Mouse (Mus musculus) layer of hippocampus, postnatal 10 days (tissue): ENCODE results near the gene Urgcp. TPM values are rescaled to one million over a fixed set of nuclear protein-coding genes. Genes with fewer than 3 reads are reported as not detected.
A peak's percentile ranks its signal among the peaks of the same experiment; 100 is the strongest.

Experiments
- DNase-seq, 2 experiments: peaks; one replicate each; pipeline ENCODE4 v3.0.0; 2021; ENCODE audit warnings: low spot score in 2 of 2
- long read RNA-seq: library from polyadenylated mRNA; stranded (forward); transcript quantifications from one replicate; pipeline ENCODE4 v2.0.0, GENCODE M21; 2023
- total RNA-seq, 2 experiments: library from RNA; stranded (reverse); gene quantifications; 2 replicates each; pipeline ENCODE4 v1.2.3; 2021

Gene Urgcp
- total RNA-seq, result 10 to 100 TPM; 46.1 to 46.3 TPM
- long read RNA-seq, full-length matches to known transcripts, result 31 of 45 reads
- long read RNA-seq, partial matches to known transcripts, result 0 of 45 reads
- long read RNA-seq, other reads (novel, unspliced or antisense), result 14 of 45 reads

- DNase-seq, result peak; percentile 92 to 93
Measured at GRCm38 (mm10) chr11:5761820-5762632, at the start of gene Urgcp. Gene Urgcp, minus strand, starts transcription at chr11:5762376.

DNA sequence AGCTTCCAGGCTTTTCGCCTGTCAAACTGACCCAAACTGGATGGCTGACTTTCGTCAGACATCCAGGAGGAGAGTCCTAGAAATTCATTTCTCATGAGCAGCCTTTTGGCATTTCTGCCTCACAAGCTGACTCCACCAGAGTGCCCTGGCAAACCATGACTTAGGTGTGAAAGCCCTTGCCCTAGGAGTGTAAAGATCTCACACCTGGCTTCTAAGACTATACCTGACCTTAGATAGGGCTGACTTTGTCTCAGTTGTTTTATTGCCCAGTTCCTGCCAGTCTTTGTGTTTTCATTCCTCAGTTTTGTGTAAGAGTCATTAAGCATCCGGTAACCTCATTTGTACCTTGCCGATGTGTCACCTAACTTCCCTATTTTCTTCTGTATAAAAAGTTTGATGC, 47.3 kb upstream of the Urgcp start:
- peak in 1 of 2 experiments; percentile 5 for DNase-seq

DNA sequence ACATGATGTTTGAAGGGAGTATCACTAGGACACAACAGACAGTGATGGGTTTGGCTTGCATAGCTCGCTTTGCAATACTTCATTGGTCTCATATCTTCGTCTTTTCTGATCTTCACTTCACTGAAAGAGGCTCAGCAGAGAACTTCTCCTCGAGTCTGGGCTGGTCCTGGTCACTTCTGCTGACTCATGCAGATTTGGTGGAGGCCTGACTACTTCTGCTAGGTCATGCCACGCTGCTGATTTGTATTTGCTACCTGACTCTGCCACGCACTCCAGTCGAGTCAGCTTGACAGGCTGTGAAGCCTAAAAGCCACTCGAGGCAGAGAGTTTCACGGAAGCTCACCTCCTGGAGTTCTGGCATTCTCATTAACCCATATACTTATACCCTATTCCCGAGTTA, 45.8 kb upstream of the Urgcp start:
- DNase-seq, result no peak

- DNase-seq, result no peak
Measured at GRCm38 (mm10) chr11:5805711-5806110, 43.5 kb upstream of the Urgcp start.

- no peak for DNase-seq
Measured at GRCm38 (mm10) chr11:5804174-5804573, 42.0 kb upstream of the Urgcp start.

DNA sequence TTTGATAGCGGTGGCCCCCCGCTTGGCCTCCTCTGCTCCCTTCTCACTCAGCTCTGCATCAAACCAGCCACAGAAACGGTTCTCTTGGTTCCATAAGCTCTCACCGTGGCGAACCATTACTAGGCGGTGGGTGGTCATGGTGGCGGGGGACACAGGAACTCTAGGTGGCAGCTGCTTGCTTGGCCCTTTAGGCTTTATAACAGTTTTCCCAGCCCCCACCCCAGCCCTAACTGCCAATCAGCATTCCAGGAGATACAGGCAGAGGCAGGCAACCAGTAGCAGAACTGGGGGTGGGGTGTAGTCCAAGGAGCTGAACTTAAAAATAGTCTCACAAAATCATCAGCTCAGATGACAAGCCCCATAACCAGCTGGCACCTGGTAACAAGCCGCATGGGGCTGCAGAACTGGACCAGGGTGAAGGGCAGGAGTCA, 41.4 kb upstream of the Urgcp start, which contains the start of gene Pgam2:
Gene Pgam2, minus strand, starts transcription at position 183 of the 431 bp plus-strand sequence.
- peak in 1 of 2 experiments; percentile 36 for DNase-seq

DNA sequence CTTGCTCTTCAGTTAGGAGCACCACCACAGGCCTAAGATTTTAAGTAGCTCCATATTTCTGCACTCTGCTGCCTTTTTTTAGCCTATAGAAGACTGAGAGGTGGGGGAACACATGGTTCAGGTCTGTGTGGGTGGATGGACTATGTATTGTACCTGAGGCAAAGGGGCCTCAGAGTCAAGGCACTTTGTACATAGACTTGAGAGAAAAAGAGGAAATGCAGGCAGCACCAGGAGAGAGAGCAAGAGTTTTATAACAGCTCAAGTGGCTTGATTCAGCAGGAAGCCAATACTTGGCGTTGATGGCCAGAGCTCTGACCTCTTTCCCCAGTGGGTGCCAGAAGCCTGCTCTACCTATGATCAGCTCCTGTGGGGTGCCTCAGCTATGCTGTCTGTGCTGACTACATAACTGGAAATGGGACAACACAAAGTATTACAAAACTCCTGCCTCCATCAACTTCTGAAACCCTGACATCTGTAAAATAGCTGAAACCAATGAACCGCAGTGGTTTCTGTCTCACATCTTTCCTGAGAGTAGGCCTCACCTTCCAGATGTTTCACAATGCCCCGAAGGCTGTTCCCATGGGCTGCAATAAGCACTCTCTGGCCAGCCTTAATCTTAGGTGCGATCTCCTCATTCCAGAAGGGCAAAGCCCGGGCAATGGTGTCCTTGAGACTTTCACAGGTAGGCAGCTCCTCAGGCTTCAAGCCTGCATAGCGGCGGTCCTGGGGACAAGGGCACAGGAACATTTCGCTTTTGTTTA, 40.5 kb upstream of the Urgcp start:
- no peak for DNase-seq

DNA sequence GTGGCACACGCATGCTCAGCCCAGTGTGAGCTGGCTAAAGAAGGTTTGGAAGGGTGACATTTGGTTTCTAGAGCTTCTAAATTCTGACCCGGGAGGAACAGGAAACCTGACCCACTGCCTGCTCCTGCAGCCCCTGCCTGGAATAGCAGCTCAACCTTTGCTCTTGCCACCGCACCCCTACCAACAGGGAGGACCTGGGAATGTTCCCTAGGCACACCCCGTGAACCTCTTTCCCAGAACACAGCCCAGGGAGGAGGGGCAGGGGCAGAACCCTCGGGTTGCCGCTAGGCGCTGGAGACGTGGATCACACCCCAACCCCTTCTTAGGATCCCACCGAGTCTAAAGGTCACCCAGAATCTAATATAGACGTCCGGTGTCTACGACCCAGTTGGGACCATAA, 39.8 kb upstream of the Urgcp start:
- no peak for DNase-seq

GRCm38 (mm10) chr11:5801511-5801910, 39.3 kb upstream of the Urgcp start:
- no peak for DNase-seq

- DNase-seq, result no peak
Measured at GRCm38 (mm10) chr11:5799621-5800490, 37.7 kb upstream of the Urgcp start.

- no peak for DNase-seq
Measured at GRCm38 (mm10) chr11:5797928-5798327, 35.8 kb upstream of the Urgcp start.

GRCm38 (mm10) chr11:5797371-5797770, 35.2 kb upstream of the Urgcp start:
- no peak for DNase-seq

- no peak for DNase-seq
Measured at GRCm38 (mm10) chr11:5796939-5797338, 34.8 kb upstream of the Urgcp start.

GRCm38 (mm10) chr11:5795706-5796105, 33.5 kb upstream of the Urgcp start:
- peak; percentile 63 to 65 for DNase-seq

DNA sequence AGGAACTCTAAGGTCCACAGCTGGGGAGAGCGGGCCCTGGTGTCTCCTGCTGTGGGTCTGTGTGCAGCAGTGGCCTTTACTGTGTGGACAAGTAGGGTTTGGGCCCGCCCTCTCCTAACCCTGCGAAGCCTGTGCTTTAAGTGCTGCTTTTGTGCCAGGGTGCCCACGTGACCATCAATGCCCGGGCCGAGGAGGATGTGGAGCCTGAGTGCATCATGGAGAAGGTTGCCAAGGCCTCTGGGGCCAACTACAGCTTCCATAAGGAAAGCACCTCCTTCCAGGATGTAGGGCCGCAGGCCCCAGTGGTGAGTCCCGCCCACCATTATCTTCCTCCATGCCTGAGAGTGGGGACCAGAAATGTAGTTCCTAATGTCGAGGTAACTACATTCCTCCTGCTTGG, 33.1 kb upstream of the Urgcp start:
- DNase-seq, result no peak

DNA sequence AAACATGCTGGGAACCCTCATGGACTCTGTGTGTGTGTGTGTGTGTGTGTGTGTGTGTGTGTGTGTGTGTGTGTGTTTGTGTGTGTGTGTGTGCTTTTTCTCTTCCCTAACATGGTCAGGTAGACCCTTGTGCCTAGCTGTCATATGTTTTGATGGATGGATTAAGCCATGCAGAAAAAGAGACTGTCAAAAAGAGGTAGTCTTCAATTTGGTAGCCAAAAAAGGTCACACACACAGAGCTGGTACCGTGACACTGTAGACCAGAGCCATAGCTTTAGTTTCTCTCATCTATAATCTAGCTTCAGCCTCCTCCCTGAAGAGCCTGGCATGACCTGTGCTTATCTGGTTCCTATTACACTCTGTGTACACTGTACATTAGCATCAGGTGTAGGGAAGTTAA, 28.3 kb upstream of the Urgcp start:
- DNase-seq, result no peak

GRCm38 (mm10) chr11:5789754-5790333, 27.7 kb upstream of the Urgcp start:
- DNase-seq, result no peak

GRCm38 (mm10) chr11:5789071-5789753, 27.0 kb upstream of the Urgcp start:
- no peak for DNase-seq

GRCm38 (mm10) chr11:5788056-5789014, 26.2 kb upstream of the Urgcp start, which contains the start of gene Dbnl:
Gene Dbnl, plus strand, starts transcription at chr11:5788488.
- DNase-seq, result peak; percentile 93 to 95
